Mouse (Mus musculus) gastrocnemius, postnatal 10 days (tissue): ENCODE measurements around the gene Cblc. TPM values are rescaled to one million over a fixed set of nuclear protein-coding genes. Genes with fewer than 3 reads are reported as not detected.

ENCODE experiments used
- DNase-seq: peaks from one replicate; pipeline ENCODE4 v3.0.0; 2021; ENCODE audit warnings: mixed read lengths
- long read RNA-seq, 2 experiments: library from polyadenylated mRNA; stranded (forward); transcript quantifications; one replicate each; pipeline ENCODE4 v2.0.0; 2021
- total RNA-seq, 2 experiments: library from RNA; stranded (reverse); gene quantifications; 2 replicates each; pipeline ENCODE4 v1.2.3; 2021

Cblc gene
- under 1 TPM; 0.38 to 0.59 TPM for total RNA-seq
- long read RNA-seq, experiment 1: 0 reads
- long read RNA-seq, experiment 2: 0 reads

GRCm38 (mm10) chr7:19796697-19797588 is at the start of gene Cblc:
Gene Cblc (minus strand): TSS chr7:19796809.
- DNase-seq: peak; percentile 83

GRCm38 (mm10) chr7:19844521-19845171 is 48.0 kb upstream of the Cblc start:
- no peak for DNase-seq

GRCm38 (mm10) chr7:19843561-19843960 is 47.0 kb upstream of the Cblc start:
- peak; percentile 78 for DNase-seq

- no peak for DNase-seq
These were observed 46.4 kb upstream of the Cblc start for GRCm38 (mm10) chr7:19842885-19843504.

- no peak for DNase-seq
These were observed 45.2 kb upstream of the Cblc start for GRCm38 (mm10) chr7:19841686-19842413.

- DNase-seq: no peak
These were observed 44.3 kb upstream of the Cblc start for GRCm38 (mm10) chr7:19840936-19841335.

GRCm38 (mm10) chr7:19840371-19840770 is 43.8 kb upstream of the Cblc start:
- DNase-seq: no peak

GRCm38 (mm10) chr7:19836843-19837242 is 40.2 kb upstream of the Cblc start:
- no peak for DNase-seq

- no peak for DNase-seq
These were observed 37.4 kb upstream of the Cblc start for GRCm38 (mm10) chr7:19834055-19834454.

- no peak for DNase-seq
These were observed 35.2 kb upstream of the Cblc start for GRCm38 (mm10) chr7:19831837-19832236.

GRCm38 (mm10) chr7:19830682-19831156 is 34.1 kb upstream of the Cblc start:
- peak; percentile 88 for DNase-seq

GRCm38 (mm10) chr7:19829694-19830093 is 33.1 kb upstream of the Cblc start:
- no peak for DNase-seq

GRCm38 (mm10) chr7:19826756-19827155 is 30.1 kb upstream of the Cblc start:
- peak; percentile 44 for DNase-seq

GRCm38 (mm10) chr7:19824182-19824973 is 27.8 kb upstream of the Cblc start:
- peak; percentile 89 for DNase-seq

GRCm38 (mm10) chr7:19823256-19824181 is 26.9 kb upstream of the Cblc start:
- DNase-seq: no peak

- DNase-seq: peak; percentile 53
These were observed 26.0 kb upstream of the Cblc start, which contains the start of gene Bcl3 for GRCm38 (mm10) chr7:19822604-19823058. Gene Bcl3 (minus strand): TSS chr7:19822770.

- peak; percentile 39 for DNase-seq
These were observed 25.6 kb upstream of the Cblc start for GRCm38 (mm10) chr7:19822193-19822592.

GRCm38 (mm10) chr7:19821633-19822032 is 25.0 kb upstream of the Cblc start:
- DNase-seq: no peak

- no peak for DNase-seq
These were observed 23.9 kb upstream of the Cblc start for GRCm38 (mm10) chr7:19820347-19821048.
